Mouse (Mus musculus): ENCODE measurements around the gene Rab10.

DNA sequence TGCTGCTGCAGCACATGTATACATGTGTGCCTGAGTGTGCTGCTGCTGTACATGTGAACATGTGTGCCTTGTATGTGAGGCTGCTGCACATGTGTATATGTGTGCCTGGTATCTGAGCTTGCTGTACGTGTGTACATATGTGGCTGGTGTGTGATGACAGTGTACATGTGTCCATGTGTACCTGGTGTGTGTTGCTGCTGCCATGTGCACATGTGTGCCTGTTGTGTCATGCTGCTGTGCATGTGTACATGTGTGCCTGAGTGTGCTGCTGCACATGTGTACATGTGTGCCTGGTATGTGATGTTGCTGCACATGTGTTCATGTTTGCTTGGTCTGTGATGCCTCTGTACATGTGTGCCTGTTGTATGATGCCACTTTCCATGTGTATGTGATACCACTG is 70.2 kb downstream of the Rab10 start:
- no peak for TF ChIP-seq POLR2A (IDR thresholded peaks at IDR 0.05; ENCODE audit: insufficient read depth, low read depth, low read length)
- TF ChIP-seq CTCF (IDR thresholded peaks at IDR 0.05; ENCODE audit: insufficient read depth, low read depth, low read length) = no peak

All from olfactory bulb, adult 2 months (tissue).